Mouse (Mus musculus): Measurements from ENCODE around the gene Map2.

Map2 gene

DNA sequence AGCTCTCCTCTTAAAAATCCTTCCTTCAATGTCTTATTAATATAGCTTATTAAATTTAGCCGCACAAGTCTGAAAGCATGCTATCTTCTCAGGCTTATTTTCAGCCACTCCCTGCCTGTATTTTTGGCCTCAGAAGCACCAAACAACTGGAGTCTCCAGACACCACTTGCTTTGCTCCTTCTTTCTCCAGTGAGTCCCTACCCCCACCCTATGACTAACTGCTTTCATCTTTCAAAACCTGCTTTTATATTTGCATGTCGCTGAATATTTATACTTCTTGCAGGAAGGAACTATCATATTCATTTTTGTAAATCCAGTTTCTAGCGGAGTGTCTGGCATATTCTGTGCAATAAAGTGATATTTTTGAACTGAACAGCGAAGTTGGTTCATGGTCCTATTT, 21.6 kb downstream of the Map2 start:
- no peak for DNase-seq (ENCODE audit: low read depth in 1 of 2, low spot score in 2 of 2)

DNA sequence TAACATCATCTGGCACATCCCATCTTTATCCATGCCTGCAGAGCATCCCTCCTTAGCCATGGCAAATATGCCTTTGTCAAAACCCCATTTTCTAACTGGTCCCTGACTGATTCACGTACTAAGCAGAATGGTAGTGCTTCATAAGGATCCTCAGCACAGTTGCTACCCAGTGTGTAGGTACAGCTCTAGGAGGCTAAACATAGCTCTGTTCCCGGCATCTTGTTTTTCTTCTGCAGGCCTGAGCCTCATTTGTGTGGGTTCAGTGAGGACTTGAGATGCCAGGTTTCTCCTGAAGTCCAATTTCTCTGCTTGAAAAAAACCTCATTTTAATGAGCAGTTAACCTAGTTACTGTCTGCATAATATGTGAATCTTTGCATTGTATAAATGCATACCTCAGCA, 30.4 kb downstream of the Map2 start:
- DNase-seq (ENCODE audit: low read depth in 1 of 2, low spot score in 2 of 2), result no peak

DNA sequence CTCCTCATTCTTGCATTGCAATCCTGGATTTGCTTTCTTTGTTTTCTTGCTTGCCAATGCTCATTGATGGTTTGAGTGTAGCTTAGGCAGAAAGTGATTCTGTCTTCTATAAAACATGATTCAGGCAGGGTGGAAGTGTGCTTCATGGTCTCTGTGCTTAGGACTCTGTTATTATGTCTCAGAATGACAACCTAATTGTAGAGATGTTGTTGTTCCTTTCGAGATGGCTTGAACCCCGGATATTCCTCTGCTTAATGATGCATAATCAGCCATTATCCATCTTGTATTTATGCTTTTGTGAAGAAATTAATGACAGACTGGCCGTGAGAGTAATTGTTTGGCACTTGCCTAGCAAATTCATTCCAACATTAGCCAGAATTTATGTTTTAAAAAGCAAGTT, 31.8 kb downstream of the Map2 start:
- no peak for DNase-seq (ENCODE audit: low read depth in 1 of 2, low spot score in 2 of 2)

DNA sequence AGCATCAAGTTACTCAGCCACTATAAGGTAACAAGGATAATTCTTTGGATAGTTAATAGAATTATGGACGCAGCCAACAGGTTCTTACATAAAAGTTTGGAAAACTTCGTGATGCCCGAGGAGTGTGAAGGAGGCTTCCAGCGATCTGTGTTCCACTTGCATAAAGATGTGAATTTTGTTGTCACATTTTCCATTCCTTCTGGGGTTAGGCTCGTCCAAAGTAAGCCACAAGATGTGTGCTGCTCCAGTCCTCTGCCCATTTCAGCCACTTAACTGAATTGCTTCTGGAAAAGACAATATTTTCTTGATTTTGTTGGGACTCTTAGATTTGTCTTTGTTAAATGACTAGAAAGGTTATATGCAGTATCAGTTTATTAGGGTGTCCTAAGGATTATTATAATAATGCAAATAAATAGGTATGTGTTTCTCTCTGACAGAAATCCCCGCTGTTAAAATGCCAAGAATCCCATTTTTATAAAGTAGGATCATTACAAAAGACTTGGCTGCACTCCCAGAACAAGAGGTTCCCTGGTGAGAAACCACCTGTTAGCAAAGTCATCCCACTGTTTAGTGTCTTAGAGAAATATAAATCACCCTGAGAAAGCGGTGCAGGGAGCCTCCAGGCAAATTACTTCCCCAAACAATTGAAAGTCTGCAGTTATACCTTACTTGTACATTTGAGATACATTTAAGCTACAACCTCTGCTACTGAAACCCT, 36.2 kb downstream of the Map2 start:
- DNase-seq (ENCODE audit: low read depth in 1 of 2, low spot score in 2 of 2), result no peak

DNA sequence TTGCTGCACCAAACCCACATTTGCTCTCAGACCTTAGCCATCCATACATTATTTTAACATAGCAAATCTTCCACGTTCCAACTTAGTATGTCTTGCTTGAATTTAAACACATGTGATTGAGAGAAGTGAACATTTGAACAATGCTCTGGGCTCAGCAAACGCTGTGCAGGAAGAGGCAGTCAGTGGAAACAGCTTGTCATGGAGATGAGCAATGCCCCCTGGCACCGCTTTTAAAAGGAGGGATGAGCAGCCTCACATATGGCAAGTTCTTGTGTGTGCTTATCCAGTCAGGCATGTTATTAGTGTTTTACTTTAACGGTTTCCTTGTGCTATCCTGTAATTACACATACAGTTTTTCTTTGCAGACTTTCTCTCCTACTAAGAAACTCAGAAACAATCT, 46.4 kb downstream of the Map2 start:
- no peak for DNase-seq (ENCODE audit: low read depth in 1 of 2, low spot score in 2 of 2)

DNA sequence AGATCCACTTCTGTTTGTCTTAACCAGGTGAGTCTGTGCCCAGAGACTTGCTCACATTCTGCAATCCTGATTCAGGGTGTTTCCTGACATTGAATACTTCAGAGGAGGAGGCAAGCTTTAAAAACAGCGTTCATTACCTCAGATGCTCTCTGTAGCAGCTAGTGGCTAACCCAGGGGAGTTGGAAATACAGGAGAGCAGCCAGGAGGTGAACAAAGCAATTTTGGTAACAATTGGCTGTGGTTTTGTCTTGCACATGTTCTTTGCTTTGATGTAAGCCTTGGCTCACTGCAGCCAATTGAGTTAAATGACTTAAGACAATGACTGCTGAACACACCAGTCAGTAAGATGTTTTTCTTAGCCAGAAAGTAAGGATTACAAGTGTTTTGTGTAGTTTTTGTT, 48.3 kb downstream of the Map2 start:
- DNase-seq (ENCODE audit: low read depth in 1 of 2, low spot score in 2 of 2), result no peak

DNA sequence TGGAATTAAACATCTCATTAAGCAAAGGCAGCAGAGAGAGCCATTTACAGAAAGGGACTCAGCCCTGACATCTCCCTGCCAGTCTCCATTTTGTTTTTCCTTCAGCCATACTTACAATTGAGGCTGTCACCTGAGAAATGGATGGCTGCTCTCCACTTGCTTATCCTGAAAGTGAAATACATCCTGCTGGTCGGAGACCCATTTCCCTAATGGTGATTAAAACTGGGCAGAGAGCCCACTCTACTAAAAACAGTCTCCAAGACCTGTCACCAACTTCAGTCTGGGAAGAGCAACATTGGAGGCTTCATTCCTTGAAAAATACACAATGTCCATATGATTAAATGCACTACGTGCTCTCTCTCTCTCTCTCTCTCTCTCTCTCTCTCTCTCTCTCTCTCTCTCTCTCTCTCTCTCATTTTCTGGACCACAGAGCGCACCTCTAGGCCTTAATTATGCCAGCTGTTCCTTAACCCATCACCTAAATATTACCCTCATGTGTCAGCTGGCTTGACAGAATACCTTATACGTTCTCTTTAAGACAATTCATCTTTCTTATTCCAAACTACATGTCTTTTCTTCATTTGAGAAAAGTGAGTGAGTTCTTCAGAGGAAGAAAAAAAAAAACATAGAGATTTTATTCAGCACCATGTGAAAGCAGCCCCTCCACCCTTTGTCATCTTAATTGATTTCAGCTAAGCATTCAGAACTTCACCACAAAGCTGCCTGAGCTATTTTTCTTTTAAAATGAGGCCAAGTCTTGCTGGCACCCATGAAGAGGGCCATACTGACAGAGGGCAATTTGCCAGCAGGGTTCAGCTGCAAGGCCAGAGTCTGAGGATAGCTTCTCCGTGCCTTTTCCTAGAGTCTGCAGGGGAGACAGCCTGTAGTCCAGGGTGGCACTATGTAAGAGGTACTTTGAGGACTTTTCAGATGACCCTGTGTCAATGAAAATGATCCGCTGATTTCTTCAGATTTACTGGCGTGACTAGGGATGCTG, 51.6 kb downstream of the Map2 start:
- no peak for DNase-seq (ENCODE audit: low read depth in 1 of 2, low spot score in 2 of 2)

DNA sequence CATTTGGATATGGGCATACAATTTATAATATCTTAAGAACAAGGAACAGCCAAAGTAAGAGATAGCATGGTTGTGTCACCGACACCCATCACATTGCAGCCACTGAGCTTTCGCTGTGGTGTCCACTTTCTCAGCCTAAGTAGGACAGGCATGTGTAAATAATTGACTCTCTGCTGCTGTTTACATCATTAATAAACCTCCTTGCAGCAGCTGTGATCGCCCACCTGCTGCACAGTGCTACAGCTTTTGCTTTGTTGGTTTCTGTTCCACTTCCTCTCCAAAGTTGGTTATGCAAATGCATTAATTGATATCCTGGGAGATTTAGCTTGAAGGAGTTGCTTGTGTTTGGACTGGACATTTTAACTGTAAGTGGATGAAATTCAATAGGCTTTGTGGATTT, 53.1 kb downstream of the Map2 start:
- DNase-seq (ENCODE audit: low read depth in 1 of 2, low spot score in 2 of 2), result no peak

DNA sequence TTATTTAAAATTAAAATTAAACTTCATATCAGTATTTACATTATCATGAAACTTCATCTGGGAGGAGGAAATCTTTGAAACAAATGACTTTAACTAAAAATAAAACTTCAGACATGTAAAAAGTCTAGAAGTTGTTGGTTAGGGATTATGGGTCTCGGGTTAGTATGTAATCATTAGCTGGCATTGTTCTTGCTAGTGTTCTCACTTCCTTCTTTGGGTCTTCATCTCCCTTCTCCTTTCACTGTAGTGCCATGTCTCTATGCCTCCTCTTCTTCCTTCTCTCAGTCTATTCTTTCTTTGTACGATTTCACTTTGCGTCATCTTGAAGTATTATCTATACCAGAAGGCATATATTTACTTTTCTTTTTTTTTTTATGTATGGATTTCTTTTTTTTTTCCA, 55.3 kb downstream of the Map2 start:
- no peak for DNase-seq (ENCODE audit: low read depth in 1 of 2, low spot score in 2 of 2)

DNA sequence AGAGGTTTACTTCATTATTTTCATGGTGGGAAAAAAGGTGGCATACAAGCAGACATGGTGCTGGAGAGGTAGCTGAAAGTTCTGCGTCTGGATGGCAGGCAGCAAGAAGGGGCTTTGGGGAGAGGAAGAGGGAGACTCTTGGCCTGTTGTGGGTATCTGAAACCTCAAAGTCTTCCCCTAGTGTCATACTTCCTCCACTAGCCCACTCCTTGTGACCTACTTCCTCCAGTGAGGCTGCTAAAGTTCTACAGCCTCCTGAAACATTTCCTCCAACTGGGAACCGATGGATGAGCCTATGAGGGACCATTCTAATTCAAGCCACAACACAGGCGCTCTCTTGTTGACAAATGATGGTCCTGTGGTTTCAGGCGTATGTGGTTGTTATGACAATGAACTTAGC, 56.9 kb downstream of the Map2 start:
- no peak for DNase-seq (ENCODE audit: low read depth in 1 of 2, low spot score in 2 of 2)

DNA sequence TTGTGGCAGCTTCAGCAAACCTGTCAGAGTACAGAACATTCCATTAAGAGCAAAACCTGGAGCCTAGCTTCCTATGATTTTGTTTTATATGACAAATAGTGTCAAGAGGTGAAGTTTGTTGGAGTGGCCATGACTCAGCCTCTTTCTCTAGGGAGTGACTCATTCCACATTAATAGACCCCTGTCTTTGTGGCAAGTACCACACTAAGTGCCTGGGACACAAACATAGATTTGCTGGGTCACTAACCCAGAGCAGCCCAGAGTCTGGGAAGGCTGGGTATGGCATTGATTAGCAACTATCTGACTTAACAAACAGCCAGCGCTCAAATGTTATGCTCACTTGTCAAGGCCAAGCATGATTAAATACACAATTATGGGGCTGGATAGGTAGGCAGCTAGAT, 69.8 kb downstream of the Map2 start:
- no peak for DNase-seq (ENCODE audit: low read depth in 1 of 2, low spot score in 2 of 2)

DNA sequence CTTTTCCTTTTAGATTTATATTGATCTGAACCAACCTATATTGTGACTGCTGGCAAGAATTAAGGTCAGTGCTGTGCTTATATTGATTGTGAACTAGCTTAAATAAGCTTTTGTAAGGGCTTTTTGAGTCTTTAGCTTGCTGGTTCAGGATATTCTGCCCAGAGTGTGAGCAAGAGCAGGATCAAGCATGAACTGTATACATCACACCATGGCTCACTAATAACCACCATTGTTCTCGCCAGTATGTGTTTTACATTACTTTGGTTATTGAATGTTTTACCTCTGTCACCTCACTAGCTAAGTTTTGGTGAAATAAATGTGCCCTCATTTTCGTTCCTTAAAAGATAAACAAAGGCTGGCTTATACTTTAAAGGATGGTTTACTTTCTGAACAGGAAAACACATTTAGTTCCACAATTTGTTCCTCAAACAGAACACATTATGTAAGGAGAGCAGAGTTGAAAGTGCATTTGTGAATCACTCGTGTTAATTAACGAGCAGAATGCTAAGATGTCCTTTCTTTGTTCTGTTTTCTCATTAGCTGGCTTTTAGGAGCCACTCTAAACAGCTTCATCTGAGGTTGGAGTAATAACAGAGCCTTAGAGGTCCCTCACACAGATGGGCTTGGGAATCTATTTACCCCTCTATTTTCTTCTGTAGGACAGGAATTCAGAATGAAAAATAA, 76.7 kb downstream of the Map2 start:
- DNase-seq (ENCODE audit: low read depth in 1 of 2, low spot score in 2 of 2), result no peak

DNA sequence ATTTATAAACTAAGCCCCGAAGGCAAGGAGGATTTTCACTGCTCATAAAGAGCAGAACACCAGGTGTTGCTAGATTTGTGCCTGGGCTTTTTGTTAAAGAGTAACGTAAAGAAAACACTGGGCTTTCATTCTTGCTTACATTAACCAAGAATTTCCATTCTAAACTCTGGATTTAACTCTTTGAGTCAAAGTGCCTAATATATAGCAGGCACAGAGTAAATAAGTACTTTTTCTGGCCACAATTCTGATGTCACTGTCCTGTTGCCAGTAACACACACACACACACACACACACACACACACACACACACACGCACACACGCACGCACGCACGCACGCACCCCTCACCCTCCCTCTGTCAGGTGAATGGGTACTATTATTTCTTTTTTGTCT, 77.3 kb downstream of the Map2 start:
- DNase-seq (ENCODE audit: low read depth in 1 of 2, low spot score in 2 of 2), result no peak

DNA sequence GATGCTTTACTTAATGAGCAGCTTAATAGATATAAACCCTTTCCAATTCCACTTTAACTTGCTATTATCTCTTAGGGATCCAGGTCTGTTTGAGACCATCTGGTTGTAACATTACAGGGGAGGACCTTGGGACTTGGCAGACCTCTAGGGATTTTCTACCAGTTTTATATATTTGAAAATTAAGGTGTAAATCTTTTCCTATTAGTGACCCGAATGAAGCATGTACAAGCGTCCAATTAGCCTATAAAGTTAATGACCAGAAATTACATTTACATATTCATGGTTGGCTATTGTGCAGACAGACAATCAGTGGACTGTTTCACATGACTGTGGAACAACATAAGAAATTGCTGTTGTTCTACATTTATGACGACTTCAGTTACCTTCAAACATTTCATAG, 88.1 kb downstream of the Map2 start:
- DNase-seq (ENCODE audit: low read depth in 1 of 2, low spot score in 2 of 2), result no peak

DNA sequence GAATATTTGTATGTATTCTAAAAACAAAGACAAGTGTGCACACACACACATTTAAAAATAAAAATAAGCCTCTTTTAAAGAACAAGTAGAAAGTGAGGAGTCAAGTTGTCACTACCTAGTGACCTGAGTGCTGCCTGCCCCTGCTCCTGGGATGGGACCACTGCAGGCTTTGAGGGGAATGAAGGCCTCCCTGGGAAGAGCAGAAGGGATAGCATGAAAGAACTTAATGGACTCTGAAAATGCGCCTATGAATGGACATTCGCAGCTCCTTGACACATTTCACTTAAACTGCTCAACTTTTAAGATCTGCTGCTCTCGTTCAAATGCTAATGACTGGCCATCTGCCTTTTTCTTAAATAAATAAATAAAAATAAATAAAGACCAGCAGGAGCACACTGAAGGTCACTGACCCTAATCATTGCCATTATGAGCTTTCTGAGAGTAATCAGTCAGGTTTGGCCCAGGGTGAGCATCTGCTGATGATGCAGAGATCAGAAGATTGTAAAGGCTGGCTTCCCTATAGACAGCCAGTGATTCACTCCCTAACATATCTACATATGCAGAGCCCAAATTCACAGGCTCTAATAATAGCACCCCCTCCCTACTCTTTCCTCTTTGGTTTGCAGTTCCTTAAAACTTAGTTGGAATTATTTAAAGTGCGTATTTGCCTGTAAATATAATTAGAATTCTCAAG, 91.3 kb downstream of the Map2 start:
- no peak for DNase-seq (ENCODE audit: low read depth in 1 of 2, low spot score in 2 of 2)

DNA sequence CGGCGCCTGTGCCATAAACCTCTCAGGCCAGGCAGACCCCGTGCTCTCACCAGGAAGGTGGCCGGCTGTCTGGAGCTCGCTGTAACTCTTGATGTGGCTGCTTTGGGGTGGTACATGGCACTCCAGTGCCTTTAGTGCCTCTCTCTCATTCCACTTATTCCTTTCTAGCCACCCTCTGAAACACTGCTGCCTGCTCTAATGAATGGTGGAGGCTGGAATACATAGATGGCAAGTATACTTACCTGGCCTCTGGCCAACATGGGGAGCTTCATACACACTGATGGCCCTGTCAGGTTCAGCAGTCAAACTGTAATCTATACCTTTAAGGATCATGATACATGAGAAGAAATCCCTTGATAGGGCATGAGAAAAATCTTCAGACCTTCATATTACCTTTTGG, 102.6 kb downstream of the Map2 start:
- no peak for DNase-seq (ENCODE audit: low read depth in 1 of 2, low spot score in 2 of 2)

DNA sequence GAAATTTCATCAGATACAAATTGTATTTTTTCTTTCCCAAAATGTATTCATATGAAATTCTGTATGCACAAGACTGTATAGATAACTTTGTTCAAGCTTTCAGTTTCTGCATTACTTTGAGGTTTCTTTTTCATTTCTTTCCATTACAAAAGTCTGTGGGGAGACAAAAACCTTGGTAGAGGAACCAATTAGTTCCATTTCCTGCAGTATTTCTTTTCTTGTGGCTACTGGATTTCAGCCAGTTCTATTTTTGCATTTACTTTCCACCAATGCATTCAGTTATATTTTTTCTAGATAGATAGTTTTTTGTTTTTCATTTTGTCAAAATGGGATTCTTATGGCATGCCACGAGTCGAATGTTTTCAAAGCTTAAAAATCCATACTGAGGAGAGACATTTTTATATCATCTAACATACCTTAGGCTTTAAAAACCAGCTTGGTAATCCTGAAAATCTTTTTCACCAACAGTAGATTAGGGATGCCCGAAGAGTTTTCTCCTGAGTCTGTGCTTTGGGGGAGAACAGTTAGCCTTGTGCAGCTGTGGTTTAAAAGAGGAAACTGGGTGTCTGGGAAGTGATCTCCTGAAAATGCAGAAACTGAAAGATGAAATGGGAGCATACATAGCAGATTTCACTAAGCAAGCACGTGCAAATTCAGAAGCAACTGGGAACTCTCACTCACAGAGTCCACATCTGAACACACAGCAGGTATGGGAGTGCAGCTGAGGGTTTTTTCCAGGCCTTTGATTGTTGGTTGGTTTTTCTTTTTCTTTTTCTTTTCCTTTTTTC, 104.3 kb downstream of the Map2 start:
- DNase-seq (ENCODE audit: low read depth in 1 of 2, low spot score in 2 of 2), result no peak

DNA sequence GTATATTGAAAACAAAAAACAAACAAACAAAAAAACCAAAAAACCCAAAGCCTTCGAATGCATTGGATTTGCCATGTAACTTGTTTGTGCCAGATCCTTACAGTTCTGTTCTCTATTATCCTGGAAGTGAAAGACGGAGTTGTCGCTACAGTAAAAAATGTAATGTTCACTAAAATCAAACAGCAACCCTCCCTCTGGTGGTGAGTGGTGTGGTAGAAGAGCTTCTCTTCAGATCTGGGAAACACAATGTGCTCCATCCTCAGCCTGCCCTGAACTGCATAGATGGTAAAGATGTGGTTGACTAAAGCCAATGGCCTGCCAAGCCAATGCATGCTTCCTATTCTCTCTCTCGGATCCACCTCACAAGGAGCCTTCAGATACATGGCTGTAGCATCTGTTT, 105.1 kb downstream of the Map2 start:
- no peak for DNase-seq (ENCODE audit: low read depth in 1 of 2, low spot score in 2 of 2)

DNA sequence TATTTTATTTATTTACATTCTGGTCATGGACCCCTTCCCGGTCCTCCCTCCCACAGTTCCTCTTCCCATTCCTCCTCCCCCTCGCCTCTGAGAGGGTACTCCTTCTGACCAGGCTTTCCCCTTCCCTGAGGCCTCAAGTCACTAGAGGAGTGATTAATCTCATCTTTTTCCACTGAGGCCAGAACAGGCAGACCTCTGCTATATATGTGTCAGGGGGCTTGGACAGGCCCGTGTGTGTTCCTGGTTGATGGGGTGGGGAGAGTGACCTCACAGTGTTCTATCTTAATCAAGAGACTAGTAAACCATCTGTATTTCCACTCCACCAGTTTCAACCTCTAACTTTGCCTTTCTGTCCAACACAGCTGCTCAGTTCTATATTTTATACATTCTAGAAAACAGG, 107.4 kb downstream of the Map2 start:
- no peak for DNase-seq (ENCODE audit: low read depth in 1 of 2, low spot score in 2 of 2)

DNA sequence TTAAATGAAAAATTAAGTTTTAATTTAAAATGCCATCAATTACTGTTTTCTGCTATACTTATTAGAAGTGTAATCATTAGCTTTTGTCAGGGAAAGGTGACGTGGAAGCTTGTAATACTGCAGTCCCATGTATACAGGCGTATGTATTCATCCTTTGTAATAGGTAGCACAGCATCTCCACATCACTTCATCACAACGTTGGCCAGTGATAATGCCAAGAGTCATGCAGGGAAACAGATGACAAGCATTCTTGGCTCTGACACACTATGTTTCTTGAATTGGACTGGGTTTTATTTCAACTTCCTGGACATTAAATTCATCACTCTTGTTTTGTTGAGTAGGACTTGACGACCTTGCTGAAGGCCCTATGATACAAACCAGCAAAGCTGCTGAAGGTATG, 113.9 kb downstream of the Map2 start:
- no peak for DNase-seq (ENCODE audit: low read depth in 1 of 2, low spot score in 2 of 2)
